Mouse (Mus musculus): ENCODE data around the gene Gnai3. TPM values are rescaled to one million over a fixed set of nuclear protein-coding genes. Genes with fewer than 3 reads are reported as not detected.

Gnai3 gene
- total and polyA plus RNA-seq, 2 experiments from 2014 or later, result 70.8 to 93.6 TPM

DNA sequence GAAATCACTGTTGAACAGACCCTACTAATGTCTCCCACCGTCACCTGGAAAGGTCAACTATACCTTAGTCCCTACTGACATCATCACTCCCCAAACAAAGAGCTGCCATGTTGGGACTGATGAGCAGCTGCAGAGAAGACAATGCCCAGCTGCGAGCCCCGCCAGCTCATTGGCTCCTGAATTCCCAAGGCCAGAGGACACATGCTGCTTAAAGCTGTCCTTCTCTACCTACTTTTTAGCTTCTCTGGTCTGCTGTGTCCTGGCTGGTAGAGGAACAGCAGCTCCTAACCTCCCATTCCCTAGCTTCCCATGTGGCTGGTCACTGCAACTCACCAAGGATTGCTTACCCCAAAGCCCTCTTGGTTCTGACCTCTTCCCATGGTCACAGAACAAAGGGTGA, 6.3 kb upstream of the Gnai3 start:
- Histone ChIP-seq H3K4me1 (ENCODE audit: insufficient read depth, low read length) (0 out of 2 replicates have a peak, but pooled peaks cover 9% of the 10 kb centered on the region), H3K9me3 (ENCODE audit: low read length) (no peaks in the 10 kb centered on the region), H3K36me3 (ENCODE audit: insufficient read depth, low read length) (peaks cover 8% of the 10 kb centered on the region; the same call in 1 of the 2 replicates), H3K27me3 (ENCODE audit: insufficient read depth, low read length) (no peaks in the 10 kb centered on the region), H3K27ac (ENCODE audit: low read depth, low read length) (no peak overlapping the region), H3K4me2 (ENCODE audit: low read depth, low read length, poor library complexity, severe bottlenecking) (no peak overlapping the region), H3K4me3 (ENCODE audit: low read depth, low read length) (no peak overlapping the region), H3K9ac (replicated peaks; ENCODE audit: low read length, poor library complexity, severe bottlenecking) (no peak overlapping the region)
- ATAC-seq (ENCODE audit: low FRiP score) (no peak), DNase-seq (ENCODE audit: low spot score) (no peak)
- no peak for TF ChIP-seq CTCF (IDR thresholded peaks at IDR 0.05)
- WGBS, result 81% methylated on average over 3 of the region's 3 CpGs

DNA sequence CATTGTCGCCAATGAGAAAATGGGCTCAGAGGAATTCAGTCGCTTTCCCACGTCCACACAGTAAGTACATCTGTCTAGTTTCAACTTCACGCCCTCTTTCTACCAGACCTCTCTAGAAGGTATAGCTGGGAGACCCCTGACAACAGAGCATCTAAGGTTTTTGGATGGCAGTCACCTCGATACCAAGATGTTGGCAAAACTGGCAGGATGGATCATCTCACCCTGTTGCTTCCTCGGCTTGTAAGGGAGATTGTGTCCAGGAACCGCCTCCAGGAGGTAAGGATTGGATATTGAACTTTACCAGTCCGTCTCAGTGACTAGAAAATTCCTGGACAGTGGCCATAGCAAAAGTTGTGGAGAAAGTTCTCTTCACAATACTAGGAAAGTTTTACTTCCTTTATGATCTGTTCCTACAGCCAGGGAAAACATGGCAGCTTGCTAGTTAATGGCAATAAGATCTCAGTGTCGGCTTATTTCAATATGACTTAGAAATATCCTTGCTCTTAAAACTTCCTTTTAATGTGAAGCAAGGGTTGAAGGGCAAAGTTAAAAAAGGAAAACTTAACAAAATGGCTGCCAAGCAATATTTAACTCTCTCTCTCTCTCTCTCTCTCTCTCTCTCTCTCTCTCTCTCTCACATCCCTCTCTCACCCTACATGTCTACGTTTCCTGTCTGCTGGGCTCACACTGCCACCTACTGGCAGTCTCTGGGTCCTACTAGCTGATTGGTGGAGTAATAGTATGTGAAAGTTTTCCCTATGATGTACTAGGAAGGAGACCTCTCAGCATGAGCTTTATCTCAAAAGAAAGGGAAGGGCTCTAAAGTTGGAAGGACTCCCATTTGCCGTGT, 1.7 kb upstream of the Gnai3 start:
- peak; percentile 92 for DNase-seq (ENCODE audit: low spot score)
- TF ChIP-seq CTCF (IDR thresholded peaks at IDR 0.05), result peak; percentile 98
- Histone ChIP-seq H3K9ac (replicated peaks; ENCODE audit: low read length, poor library complexity, severe bottlenecking) (no peak overlapping the region), H3K4me3 (ENCODE audit: low read depth, low read length) (no peak overlapping the region), H3K4me2 (ENCODE audit: low read depth, low read length, poor library complexity, severe bottlenecking) (no peak overlapping the region), H3K36me3 (ENCODE audit: insufficient read depth, low read length) (peaks cover 8% of the 10 kb centered on the region), H3K27me3 (ENCODE audit: insufficient read depth, low read length) (no peaks in the 10 kb centered on the region), H3K4me1 (ENCODE audit: insufficient read depth, low read length) (peaks cover 4% of the 10 kb centered on the region; the same call in 1 of the 2 replicates), H3K9me3 (ENCODE audit: low read length) (no peaks in the 10 kb centered on the region), H3K27ac (ENCODE audit: low read depth, low read length) (no peak overlapping the region)
- peak; percentile 68; the same call in 1 of the 2 replicates for ATAC-seq (ENCODE audit: low FRiP score)
- WGBS, result 66% methylated on average over 11 of the region's 11 CpGs

DNA sequence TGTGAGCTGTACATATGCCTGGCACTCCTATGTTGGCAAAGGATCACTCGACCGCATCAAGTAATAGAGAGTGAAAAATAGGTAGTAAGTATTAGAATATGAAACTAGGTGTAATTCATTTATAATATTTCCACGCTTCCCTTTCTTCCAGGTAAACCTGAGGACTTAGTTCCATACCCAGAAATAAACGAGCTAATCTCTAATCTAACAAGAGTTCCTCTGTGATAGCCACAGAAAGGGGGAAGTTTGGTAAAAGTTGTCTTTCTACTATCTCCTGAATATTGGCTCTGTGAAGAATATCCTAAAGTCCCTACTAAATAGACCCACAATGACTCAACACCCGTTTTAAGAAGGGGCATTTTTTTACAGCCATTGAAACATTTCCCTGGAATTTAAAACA, 725 bp upstream of the Gnai3 start:
- WGBS, result 63% methylated on average over 5 of the region's 5 CpGs
- Histone ChIP-seq H3K27me3 (ENCODE audit: insufficient read depth, low read length) (no peaks in the 10 kb centered on the region), H3K4me2 (ENCODE audit: low read depth, low read length, poor library complexity, severe bottlenecking) (peak overlapping the region; percentile 65), H3K4me1 (ENCODE audit: insufficient read depth, low read length) (peaks cover 4% of the 10 kb centered on the region; the same call in 1 of the 2 replicates), H3K36me3 (ENCODE audit: insufficient read depth, low read length) (peaks cover 8% of the 10 kb centered on the region), H3K4me3 (ENCODE audit: low read depth, low read length) (peak overlapping the region; percentile 99), H3K27ac (ENCODE audit: low read depth, low read length) (no peak overlapping the region), H3K9ac (replicated peaks; ENCODE audit: low read length, poor library complexity, severe bottlenecking) (no peak overlapping the region), H3K9me3 (ENCODE audit: low read length) (no peaks in the 10 kb centered on the region)
- DNase-seq (ENCODE audit: low spot score) (no peak), ATAC-seq (ENCODE audit: low FRiP score) (no peak)
- no peak for TF ChIP-seq CTCF (IDR thresholded peaks at IDR 0.05)

DNA sequence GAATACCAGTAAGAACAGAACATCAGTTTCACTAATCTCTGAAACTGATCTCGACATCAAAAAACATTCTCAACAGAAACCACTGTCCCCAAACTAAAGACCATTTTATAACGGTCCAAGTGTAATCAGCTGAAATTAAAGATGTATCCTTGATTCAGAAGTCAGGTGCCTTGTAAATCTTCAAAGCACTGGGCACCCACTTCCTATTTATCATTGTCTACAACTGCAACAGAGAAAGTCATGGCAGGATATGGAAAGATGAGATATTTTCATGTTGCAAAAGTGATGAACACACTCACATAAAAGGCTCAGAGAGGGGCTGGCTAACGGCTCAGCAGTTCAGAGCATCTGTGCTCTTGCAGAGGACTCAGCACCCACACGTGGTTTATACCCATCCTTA, 5.2 kb downstream of the Gnai3 start:
- H3K27ac ChIP-seq (ENCODE audit: low read depth, low read length), result no peak overlapping the region
- H3K4me3 ChIP-seq (ENCODE audit: low read depth, low read length), result no peak overlapping the region
- no peaks in the 10 kb centered on the region for H3K9me3 ChIP-seq (ENCODE audit: low read length)
- no peaks in the 10 kb centered on the region for H3K27me3 ChIP-seq (ENCODE audit: insufficient read depth, low read length)
- H3K4me1 ChIP-seq (ENCODE audit: insufficient read depth, low read length), result peaks cover 4% of the 10 kb centered on the region; the same call in 1 of the 2 replicates
- no peak overlapping the region for H3K4me2 ChIP-seq (ENCODE audit: low read depth, low read length, poor library complexity, severe bottlenecking)
- H3K9ac ChIP-seq (replicated peaks; ENCODE audit: low read length, poor library complexity, severe bottlenecking), result no peak overlapping the region
- H3K36me3 ChIP-seq (ENCODE audit: insufficient read depth, low read length), result peaks cover 5% of the 10 kb centered on the region; the same call in 1 of the 2 replicates
- DNase-seq (ENCODE audit: low spot score) (no peak), ATAC-seq (ENCODE audit: low FRiP score) (no peak)
- 76% methylated on average over 4 of the region's 4 CpGs for WGBS
- no peak for TF ChIP-seq CTCF (IDR thresholded peaks at IDR 0.05)

DNA sequence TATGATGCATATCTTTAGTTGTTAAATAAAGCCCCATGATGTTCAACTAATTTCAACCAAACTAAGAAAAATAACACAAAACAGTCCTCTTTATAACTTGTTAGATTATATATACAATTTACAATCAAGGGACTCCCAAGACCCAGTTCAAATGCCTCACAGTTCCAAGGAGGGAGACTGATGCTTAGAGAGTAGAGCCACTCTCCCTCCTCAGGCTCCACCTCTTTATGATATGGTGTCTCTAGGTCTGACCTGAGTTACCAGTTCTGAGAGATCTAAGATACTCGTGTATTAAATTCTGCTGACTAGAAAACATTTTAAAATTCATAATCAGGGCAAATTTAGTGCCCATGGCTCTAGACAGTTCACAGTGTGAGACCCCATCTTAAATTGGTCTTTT, 6.8 kb downstream of the Gnai3 start:
- Histone ChIP-seq H3K36me3 (ENCODE audit: insufficient read depth, low read length) (peaks cover 5% of the 10 kb centered on the region; the same call in 1 of the 2 replicates), H3K27ac (ENCODE audit: low read depth, low read length) (no peak overlapping the region), H3K4me2 (ENCODE audit: low read depth, low read length, poor library complexity, severe bottlenecking) (no peak overlapping the region), H3K27me3 (ENCODE audit: insufficient read depth, low read length) (no peaks in the 10 kb centered on the region), H3K4me1 (ENCODE audit: insufficient read depth, low read length) (no peaks in the 10 kb centered on the region), H3K9me3 (ENCODE audit: low read length) (no peaks in the 10 kb centered on the region), H3K9ac (replicated peaks; ENCODE audit: low read length, poor library complexity, severe bottlenecking) (no peak overlapping the region), H3K4me3 (ENCODE audit: low read depth, low read length) (no peak overlapping the region)
- TF ChIP-seq CTCF (IDR thresholded peaks at IDR 0.05), result no peak
- no peak for DNase-seq (ENCODE audit: low spot score)
- WGBS, result 86% methylated on average over 1 of the region's 1 CpGs
- ATAC-seq (ENCODE audit: low FRiP score), result no peak

DNA sequence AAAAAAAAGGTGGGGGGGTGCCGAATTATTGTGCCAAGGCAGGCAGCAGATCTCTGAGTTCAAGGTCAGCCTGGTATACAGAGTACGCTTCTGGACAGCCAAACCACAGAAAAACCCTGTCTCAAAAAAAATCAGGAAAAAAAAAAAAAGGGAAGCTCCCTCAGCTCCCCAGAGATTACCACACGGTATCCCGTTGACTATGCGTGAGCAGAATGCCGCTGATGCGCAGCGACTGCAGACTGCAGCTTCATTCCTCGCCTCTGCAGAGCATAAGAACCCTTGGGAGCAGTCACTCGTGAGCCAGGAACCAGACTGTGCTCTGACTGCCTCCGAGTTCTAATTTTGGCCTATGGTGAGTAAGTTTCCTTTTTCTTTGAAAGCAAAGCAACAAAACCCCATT, 11.2 kb downstream of the Gnai3 start:
- no peak overlapping the region for H3K9ac ChIP-seq (replicated peaks; ENCODE audit: low read length, poor library complexity, severe bottlenecking)
- H3K36me3 ChIP-seq (ENCODE audit: insufficient read depth, low read length), result peaks cover under 1% of the 10 kb centered on the region; the same call in 1 of the 2 replicates
- no peak overlapping the region for H3K4me3 ChIP-seq (ENCODE audit: low read depth, low read length)
- no peak for TF ChIP-seq CTCF (IDR thresholded peaks at IDR 0.05)
- no peak overlapping the region for H3K27ac ChIP-seq (ENCODE audit: low read depth, low read length)
- WGBS, result 44% methylated on average over 11 of the region's 11 CpGs
- DNase-seq (ENCODE audit: low spot score) (peak; percentile 62), ATAC-seq (ENCODE audit: low FRiP score) (no peak)
- no peaks in the 10 kb centered on the region for H3K9me3 ChIP-seq (ENCODE audit: low read length)
- H3K4me2 ChIP-seq (ENCODE audit: low read depth, low read length, poor library complexity, severe bottlenecking), result no peak overlapping the region
- H3K27me3 ChIP-seq (ENCODE audit: insufficient read depth, low read length), result no peaks in the 10 kb centered on the region
- H3K4me1 ChIP-seq (ENCODE audit: insufficient read depth, low read length), result no peaks in the 10 kb centered on the region
